Mouse (Mus musculus) layer of hippocampus, postnatal 14 days (tissue): ENCODE results near the gene Wdfy3. TPM values are rescaled to one million over a fixed set of nuclear protein-coding genes. Genes with fewer than 3 reads are reported as not detected.
"Not testable (repeated sequence)": the region's sequence is repeated elsewhere in the genome, so short reads cannot be mapped to it uniquely, and the experiment has no call there.

ENCODE experiments used
- DNase-seq, 2 experiments: peaks; one replicate each; pipeline ENCODE4 v3.0.0; 2021 to 2022; ENCODE audit warnings: low spot score in 2 of 2, mixed read lengths in 1 of 2
- long read RNA-seq, 2 experiments: library from polyadenylated mRNA; stranded (forward); transcript quantifications; one replicate each; pipeline ENCODE4 v2.0.0; 2021
- total RNA-seq, 2 experiments: library from RNA; stranded (reverse); gene quantifications; 2 replicates each; pipeline ENCODE4 v1.2.3; 2021

The Wdfy3 gene
- 100 to 1,000 TPM; 109 to 119 TPM for total RNA-seq
- long read RNA-seq, experiment 1, partial matches to known transcripts, result 4 of 13 reads
- long read RNA-seq, experiment 1, other reads (novel, unspliced or antisense), result 9 of 13 reads
- long read RNA-seq, experiment 2, partial matches to known transcripts, result 4 of 15 reads
- long read RNA-seq, experiment 2, other reads (novel, unspliced or antisense), result 11 of 15 reads

DNA sequence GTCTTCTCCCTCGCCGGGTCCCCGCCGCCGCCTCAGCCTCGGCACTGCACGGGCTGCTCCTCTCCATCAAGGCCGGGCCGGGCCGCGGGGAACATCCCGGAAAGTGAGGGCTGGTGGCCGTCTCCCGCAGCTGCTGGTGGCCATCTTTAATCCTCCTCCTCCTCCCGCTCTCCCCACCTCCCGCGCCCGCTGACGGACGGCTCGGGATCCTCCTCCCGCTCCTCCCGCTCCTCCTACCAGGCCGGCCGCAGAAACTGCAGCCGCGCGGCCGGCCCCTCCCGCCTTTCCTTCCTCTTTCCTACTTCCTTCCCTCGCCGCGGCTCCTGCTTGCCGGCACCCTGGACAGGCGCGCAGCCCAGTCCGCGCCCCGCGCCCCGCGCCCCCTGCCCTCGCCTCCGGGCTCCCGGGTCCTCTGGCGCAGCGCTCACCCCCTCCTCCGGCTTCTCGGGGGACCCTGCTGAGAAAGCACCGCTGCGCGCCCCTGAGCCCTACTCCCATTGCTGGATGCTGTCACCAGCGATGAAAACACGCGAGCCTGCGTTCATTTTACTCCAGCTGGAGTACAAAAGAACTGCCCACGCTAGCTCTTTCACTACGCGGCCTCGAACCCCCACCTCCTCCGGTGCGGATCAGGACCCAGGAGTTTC is at the start of gene Wdfy3:
Gene Wdfy3, minus strand, starts transcription at position 155 of the 647 bp plus-strand sequence.
- peak; percentile 87 to 90 for DNase-seq

DNA sequence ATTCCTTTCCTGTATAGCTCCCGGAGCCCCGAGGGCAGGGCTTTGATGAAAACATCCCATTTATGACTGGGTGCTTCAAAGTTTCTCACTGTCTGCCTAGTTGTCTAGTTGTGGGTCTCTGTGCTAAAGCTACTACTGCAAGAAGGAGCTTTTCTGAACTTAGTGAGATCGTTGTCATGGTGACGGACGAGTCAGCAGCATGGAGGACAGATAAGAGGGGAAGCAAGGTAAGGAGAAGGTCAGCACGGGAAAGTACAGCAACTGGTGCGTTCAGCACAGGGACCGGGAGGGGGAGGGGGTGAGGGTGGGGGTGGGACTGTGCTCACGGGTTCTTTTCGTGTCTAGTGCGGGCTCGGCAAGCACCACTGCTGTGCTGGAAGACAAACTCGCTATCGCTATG is 43.3 kb upstream of the Wdfy3 start:
- no peak for DNase-seq

DNA sequence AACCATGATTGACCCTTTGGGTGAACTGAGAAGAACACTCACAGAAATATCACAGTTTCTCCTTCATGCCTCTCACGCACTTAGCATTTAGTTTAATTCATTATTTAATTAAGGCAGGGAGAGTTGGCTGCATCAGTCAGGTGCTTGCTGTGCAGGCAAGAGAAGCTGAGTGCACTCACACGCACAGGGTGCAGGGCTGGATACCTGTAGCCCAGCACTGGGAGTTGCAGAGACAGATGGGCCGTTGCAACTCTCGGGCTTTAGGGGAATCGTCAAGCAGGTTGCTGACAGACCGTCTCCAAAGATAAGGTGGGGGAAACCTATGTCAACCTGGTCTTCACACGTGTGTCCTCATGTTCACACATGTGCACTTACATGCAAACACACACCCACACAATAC is 42.3 kb upstream of the Wdfy3 start:
- no peak for DNase-seq

DNA sequence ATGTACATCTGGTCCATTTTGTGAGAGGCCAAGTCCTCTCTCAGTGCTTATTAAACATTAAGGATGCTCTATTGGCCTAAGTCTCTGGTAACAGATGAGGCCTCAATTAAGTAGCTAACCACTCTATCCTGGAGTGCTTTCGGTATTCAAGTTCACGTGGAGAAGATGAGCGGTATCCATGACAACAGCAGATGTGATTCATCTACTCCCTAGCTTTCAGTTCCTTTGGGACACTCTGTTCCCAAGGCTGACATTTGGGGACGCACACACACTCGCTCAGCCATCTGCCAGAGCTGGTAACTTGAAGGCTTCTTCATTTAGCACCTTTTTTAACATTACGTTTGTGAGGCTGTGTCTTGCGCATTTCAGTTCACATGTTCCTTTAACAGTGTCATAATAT is 40.3 kb upstream of the Wdfy3 start:
- DNase-seq, result peak; percentile 12 to 73

DNA sequence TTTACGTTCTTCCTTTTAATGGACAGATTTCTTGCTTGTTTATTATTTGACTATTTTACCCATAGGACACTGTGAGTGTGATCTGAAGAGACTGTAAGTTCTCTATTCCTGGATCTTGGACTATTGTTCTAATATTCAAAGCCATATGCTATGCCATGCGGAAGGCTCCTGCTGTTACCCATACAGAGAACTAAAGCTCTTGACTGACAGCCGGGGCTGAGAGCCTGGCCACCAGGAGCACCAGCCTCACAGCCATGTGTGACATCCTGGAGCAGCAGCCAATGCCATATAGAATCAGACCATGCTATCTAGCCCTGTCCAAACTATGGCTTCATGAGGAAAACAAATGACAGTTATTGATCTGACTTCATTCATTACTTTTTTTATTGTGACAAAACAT is 36.2 kb upstream of the Wdfy3 start:
- no peak for DNase-seq

DNA sequence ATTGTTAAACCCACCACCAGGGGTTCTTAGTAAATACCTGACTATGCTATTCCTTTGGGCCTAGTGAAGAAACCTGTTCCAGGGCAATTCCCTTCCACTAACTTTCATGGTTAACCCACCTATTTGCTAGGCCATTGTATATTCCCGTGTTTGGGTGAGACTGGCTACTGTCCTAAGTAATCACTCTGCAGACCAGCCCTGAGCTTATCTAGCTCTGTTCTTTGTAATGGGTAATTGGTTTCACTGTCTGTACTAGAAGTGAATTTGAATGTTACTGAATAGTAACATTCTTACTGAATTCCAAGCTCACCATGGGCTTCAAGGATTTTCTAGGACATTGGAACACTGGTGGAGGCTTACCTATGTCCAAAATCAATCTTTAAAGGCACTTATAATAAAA is 32.1 kb upstream of the Wdfy3 start:
- not testable (repeated sequence) for DNase-seq

DNA sequence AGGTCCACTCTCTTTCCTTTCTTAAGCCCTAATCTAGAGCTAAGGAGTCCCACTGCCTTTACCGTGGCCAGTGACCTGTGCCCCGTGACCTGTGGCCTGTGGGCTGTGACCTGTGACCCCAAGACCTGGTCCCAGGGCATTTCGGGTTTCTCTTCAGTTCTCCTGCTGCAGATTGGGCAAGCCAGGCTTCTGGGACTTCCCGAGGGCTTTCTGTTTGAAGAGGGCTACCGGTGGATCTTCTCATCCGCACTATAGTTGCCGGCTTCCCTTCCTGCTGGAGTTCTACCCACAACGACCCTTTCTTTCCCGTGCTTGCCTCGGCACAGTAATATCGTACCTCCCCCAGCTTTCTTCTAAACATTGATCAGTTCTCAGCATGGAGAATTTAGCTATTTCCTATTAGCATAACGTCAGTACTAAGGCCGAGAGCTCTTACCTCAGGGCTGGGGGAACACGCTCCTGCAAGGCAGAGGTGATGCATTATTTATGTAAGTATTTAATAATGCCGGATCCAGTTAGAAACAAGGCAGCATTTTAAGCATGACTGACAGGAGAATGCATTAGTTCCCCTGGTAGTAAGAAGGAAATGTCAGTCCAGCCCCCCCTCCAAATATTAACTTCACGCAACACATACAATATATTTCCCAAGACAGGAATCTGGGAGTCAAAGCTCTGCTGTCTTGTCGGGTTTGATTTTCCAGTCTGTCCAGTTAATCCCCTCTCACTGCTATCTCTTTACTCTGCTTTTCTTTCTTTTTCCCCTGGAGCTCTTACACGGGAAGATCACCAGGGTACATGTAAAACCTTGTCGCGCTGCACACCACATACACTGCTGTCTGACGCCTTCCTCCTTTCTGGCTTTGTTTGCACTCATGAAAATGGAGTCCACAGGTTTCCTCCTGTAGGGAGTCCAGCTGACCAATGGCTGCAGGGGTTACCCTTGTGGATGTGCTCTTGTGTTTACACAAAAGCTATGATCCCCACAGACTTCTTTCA is 30.8 kb upstream of the Wdfy3 start:
- no peak for DNase-seq

DNA sequence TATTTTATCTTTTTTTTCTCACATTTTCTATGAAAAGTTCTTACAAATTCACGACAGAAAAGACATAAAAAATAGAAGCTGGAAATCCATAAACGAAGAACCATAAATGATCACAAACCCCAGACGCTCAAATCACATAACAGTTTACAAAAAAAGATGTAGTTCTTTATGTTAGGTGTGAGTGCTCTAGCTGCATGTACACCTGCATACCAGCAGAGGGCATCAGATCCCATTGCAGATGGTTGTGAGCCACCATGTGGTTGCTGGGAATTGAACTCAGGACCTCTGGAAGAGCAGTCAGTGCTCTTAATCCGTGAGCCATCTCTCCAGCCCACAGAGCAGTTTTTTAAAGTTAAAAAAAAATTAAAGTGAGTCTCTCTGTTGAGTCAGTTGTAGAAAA is 25.9 kb upstream of the Wdfy3 start:
- DNase-seq, result no peak

DNA sequence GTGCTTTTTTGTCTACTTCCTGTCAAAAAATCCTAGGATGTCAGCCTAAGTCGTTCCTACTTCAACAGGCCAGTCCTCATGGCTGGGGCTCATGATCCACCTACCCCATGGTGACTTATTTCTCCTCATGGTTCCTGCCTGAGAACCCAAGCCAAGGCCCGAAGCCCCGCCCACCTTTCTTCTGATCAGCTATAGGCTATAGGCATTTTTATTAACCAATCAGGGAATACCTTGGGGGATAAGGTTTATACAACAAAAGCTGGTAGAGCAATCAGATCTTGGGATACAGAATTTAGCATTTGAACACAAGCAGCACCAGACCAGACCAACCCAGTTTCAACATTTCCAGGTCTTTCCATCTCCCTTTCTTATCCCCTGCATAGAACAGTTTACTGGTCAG is 21.0 kb upstream of the Wdfy3 start:
- no peak for DNase-seq

DNA sequence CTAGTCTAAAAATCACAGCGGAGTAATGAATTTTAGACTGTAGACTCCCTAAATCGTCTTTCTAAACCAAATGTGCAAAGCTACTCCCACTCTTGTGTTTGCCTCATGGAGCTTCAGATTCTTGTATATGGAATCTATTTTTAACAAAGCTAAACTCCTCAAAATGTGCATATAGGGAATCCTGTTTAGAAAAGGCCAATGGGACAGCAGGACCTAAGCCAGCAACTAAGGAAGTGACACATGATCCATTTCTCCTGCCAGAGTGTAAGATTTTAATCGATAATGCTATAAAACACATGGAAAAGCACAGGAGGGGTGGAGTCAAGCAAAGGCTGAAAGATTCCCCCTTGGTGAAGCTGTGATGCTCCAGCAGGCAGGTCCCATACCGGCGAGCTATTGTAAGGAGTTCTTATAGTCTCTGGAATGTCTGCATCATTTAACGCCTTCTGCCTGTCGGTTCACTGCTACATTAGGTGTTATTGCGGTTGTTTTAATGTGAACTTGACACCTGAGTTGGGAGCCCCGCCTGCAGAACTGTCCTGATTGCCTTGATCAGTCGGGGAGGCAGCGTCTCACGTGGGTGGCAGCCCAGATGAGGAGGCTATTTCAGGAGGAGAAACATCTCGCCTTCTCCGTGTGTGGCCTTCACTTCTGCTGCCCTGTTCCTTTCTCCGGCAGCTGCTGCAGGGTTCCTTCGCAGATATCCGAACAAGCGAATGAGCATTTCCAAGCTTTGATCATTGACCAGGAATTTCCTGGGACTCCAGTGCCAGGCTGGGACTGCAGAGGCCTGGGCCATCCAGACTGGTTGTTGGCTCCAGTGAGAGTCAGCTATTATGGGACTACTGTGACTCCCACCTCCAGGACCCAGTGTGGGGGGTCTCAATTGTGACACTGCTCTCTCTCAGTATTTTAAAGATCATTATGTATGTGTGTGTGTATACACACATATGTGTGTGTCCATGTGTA is 15.3 kb upstream of the Wdfy3 start:
- DNase-seq, result no peak

DNA sequence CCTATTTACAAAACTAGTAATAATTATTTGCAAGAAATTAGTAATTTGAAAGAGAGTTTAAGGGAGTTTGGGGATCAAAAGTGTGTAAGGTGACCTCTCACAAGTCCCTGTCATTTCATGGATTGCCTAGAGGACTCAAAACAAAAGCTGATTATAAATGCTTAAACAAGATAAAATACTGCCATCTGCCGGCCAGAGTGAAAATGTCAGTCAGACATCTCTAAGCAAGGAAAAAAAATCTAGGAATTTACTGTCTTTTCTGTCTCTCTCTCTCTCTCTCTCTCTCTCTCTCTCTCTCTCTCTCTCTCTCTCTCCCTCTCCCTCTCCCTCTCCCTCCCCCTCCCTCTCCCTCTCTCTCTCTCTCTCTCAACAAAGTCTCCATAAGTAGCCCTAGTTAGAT is 4.4 kb upstream of the Wdfy3 start:
- DNase-seq, result peak; percentile 55 to 84

DNA sequence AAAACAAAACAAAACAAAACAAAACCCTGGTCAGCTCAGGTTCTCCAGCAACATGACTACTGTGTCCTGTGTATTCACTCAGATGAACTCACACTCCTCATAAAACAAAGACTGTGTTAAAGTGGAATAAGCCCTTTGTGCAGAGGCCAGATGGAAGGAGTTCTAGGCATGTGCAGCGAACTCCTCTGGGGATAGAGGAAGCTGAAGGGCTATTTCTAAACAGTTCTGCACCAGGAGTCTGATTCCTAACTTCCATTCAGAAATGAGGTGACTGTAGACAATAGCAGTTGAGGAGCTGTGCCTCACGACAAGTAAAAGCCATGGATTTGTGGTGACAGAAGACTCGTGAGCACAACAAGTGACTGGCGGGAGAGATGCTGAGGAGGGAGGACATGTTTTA is 2.3 kb upstream of the Wdfy3 start:
- no peak for DNase-seq

DNA sequence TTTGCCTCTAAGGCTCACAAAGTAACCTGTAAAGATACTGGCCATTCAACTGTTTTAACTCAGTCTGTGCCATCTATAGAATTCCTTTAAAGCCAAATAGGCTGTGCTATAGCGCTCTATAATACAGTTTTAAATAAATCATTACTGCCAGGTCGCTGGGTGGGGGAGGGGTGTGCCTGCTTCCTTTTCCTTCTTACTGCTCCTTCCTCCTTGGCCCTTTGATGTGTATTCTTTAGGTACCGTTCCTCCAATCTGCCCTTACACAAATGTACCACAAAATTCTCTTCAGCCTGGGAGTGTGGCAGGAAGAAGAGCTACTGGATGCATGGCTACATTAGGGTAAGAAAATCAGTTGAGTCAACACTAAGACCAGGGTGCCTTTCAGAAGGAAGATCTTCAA is 1.5 kb upstream of the Wdfy3 start:
- DNase-seq, result no peak

DNA sequence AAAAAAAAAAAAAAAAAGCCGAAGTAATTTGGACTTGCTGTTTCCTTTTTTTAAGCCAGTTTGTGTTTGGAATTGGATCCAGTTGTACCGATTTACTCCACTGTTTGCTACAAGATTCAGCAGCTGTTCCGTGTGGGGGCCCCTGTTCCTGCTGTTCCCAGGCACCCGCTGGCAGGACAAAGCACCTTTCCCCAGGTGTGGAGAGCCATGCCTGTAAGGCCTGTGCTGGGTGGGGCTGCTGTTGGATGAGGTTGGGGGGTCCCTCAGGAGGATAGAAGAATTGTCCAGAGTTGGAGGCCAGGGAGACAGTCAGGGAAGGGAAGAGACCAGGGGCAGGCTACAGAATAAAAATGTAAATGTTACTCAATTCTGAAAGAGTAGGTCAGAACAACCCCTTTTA is 1.1 kb upstream of the Wdfy3 start:
- DNase-seq, result no peak

DNA sequence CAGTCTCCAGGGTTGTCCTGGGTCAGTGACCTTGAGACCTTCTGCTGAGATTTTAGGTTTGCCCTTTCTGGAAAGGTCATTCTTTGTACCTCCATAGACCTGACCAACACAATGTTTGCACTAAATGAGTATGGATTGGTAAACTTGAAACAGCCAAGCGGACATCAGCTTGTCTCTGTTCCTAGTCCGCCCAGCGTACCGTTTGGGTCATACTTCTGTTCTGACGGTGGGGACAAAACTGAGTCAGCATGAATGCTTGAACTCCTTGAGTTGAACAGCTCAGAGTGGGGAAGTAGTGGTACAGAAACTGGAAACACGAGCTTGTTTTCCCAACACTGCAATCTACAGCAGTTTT is 670 bp upstream of the Wdfy3 start:
- peak in 1 of 2 experiments; percentile 39 for DNase-seq

DNA sequence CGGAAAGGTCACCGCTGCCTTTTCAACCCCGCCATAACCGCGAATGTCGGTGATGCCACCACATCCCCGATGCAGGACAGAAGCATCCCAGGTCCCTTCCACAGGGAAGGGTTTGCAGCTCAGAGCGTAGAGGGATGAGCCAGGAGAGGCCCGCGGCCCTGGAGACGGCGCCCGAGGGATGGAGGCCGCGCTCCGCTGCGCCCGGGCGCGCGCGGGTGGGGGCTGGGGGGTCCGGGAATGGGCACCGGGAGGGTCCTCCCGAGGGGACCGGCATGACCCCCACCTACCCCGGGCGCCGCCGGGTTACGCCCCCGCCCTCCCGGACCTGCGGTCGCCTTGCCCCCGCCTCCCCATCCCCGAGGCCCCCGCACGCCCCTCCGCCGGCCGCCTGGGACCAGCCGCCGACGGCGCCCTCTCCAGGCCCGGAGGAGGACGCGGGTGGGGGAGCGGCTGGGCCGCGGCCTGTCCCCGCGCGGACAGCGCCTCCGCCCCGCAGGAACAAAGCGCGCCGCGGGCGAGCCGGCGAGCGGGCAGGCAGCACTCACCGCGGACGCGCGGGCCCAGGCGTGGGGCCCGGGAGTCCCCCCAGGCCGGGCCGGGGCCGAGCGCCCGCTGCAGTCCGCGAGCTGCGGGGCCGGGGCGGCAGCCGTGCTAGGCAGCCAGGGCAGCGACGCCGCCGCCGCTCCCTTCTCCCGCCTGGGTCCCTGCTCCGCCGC is 512 bp downstream of the Wdfy3 start:
- peak; percentile 35 to 47 for DNase-seq

DNA sequence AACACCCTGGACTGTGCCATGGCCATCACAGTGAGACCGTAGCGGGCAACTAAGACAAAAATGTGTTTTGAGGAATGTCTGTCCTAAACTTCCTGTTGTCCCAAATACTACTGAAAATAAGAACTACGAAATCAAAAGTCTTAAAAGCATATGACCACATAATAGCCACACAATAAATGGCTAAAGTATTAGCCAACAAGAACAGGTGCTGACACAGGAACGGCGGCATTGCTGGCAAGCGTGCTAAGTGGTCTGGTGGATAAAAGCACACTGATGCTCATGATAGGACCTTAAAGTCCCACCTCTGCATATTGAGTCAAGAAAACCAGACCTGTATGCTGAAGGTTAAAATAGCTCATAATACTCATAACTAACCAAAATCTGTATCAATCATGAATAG is 3.3 kb downstream of the Wdfy3 start:
- DNase-seq, result no peak

DNA sequence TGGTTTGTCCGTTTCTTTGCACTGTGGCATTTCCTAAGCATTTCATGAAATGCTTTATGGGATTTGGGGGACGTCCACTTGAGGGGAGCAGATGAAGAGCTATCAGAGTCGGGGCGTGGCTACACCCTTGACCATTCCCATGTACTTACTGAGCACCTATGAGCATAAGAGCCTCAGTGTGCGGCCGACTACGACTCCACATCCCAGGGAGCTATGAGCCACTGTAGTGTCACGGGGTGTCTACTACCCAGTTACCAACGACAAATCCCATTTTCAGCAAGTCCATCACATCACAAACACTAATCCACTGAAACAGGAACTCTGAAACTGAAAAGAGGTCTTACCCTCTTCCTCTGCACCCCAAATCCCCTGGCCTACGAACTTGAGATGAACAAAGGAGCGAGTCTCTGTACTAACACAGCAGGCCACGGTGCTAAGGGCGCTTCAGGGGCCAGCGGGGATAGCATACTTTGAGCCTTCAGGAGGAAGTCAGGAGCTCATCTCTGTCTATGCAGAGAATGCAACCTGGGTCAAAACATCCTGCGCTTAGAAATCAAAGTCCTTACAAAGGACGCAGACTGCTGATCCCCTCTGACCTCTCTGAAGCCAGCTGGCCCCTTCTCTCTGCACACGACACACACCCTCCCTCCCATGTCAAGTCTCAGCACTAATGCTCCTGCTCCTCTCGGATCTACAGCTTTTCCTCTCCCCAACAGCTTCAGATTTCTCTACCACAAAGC is 6.5 kb downstream of the Wdfy3 start:
- DNase-seq, result no peak

DNA sequence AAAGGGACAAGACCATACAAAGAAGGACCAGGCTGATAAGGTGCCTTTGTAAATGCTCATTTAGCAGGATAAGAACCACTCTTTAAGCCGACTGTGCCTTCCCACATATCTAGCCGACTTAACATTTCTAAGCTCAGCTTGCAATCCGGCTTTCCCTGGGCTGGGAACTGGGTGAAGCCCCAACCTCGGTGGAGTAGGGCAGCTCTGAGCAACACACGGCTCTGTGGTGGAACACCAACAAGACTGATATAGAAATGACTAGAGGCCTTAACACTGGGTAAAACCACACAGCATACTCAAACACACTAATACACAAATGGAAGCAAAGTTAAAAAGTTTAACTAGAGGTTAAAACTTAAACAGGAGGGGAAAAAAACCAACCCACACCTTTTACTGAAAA is 7.9 kb downstream of the Wdfy3 start:
- no peak for DNase-seq

DNA sequence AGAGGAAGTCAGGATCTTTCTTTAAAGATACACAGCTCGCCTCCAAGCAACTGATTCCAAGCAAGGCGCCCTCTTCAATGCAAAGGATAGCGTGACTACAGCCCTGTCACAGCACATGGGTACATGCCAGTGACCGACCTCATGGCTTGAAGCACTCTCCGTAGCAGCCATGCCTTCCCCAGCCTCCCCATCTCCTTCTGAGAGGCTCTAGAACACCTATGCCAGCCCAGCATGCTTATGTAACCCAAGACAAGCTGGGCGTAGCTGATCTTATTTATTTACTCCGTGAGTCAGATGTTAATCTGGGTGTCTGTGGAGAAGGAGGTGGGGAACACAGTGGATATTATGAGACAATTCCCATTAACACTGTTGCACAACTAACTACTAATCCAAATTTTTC is 13.8 kb downstream of the Wdfy3 start:
- no peak for DNase-seq
